Mouse (Mus musculus) lung, embryonic 14.5 days (tissue): ENCODE measurements around the gene Proca1. TPM values are rescaled to one million over a fixed set of nuclear protein-coding genes. Genes with fewer than 3 reads are reported as not detected.

Experiments used
- ATAC-seq: fragments of 200-750 bp; cut with Nextera tagmentation; 2 replicates; pipeline ENCODE4 v1.8.0; 2017; ENCODE audit warnings: mild to moderate bottlenecking, moderate TSS enrichment, moderate library complexity; ENCODE audit not compliant: insufficient read depth
- DNase-seq: peaks from one replicate; pipeline ENCODE4 v3.0.0-alpha.2; 2015
- H3K27ac ChIP-seq: fragments of 300-500 bp; sonication (generic); 2 replicates; pipeline ENCODE4 v1.5.1; 2014; ENCODE audit warnings: low read depth, mild to moderate bottlenecking, moderate library complexity
- H3K27me3 ChIP-seq: fragments of 300-500 bp; sonication (generic); 2 replicates; pipeline ENCODE4 v1.6.1; 2014; ENCODE audit warnings: low read length, control low read depth; ENCODE audit not compliant: insufficient read depth
- H3K36me3 ChIP-seq: fragments of 300-500 bp; sonication (generic); 2 replicates; pipeline ENCODE4 v1.6.1; 2014; ENCODE audit warnings: control low read depth; ENCODE audit not compliant: insufficient read depth
- H3K4me1 ChIP-seq: fragments of 300-500 bp; sonication (generic); 2 replicates; pipeline ENCODE4 v1.6.1; 2014; ENCODE audit warnings: antibody characterized with exemption, control low read depth; ENCODE audit not compliant: insufficient read depth
- H3K4me2 ChIP-seq: fragments of 300-500 bp; sonication (generic); 2 replicates; pipeline ENCODE4 v1.6.1; 2014; ENCODE audit warnings: mild to moderate bottlenecking
- H3K4me3 ChIP-seq: fragments of 300-500 bp; sonication (generic); 2 replicates; pipeline ENCODE4 v1.5.1; 2014; ENCODE audit warnings: low read depth, low read length
- H3K9ac ChIP-seq: fragments of 300-500 bp; sonication (generic); 2 replicates; pipeline ENCODE4 v1.6.1; 2014
- H3K9me3 ChIP-seq: fragments of 300-500 bp; sonication (generic); 2 replicates; pipeline ENCODE4 v1.6.1; 2016; ENCODE audit warnings: low read depth, low read length, control low read depth
- CTCF ChIP-seq: IDR thresholded peaks from 2 replicates; pipeline ENCODE4 v1.5.1; 2016; ENCODE audit warnings: antibody characterized with exemption, low read depth
- WGBS: fragments of 180-500 bp; shearing (Covaris S2); extraction: QIAGEN DNeasy Blood & Tissue Kit; methylation state at CpG from one replicate; pipeline ENCODE4 v1.1.7; 2014; 5-methylcytosine and 5-hydroxymethylcytosine counted together
- polyA plus RNA-seq: library from polyadenylated mRNA; unstranded; fragments of >200 nt; fragmentation: Nextera tagmentation; extraction: Ambion mirVana; gene quantifications from 2 replicates; pipeline ENCODE4 v1.2.1, GENCODE M21; 2014

The Proca1 gene
- polyA plus RNA-seq, 1 experiment from 2014 or later, result 2.8 TPM

DNA sequence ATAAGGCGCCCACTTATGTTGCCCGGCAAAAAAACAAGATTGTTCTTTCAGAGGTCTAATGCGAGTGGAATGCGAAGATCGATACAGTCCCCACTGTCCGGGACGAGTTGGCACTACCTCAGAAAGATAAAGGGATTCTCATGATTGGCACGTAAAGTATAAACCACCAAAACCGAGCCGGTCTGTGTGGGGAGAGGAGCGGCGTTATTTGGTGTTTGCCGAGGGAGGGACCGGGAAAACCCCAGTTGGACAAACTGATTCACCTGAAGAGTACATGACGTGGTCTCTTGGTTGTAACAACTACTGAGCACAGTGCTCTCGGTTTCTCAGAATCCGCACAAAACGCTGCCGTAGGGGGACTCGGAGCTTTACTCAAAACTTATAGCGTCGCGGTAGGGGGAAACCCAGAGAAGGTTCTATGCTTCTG is 16.3 kb upstream of the Proca1 start:
- 0 out of 2 replicates have a peak, but pooled peaks cover 2% of the 10 kb centered on the region for H3K4me1 ChIP-seq
- H3K9me3 ChIP-seq, result no peaks in the 10 kb centered on the region
- WGBS, result under 1% methylated on average over 23 of the region's 23 CpGs
- peaks cover 26% of the 10 kb centered on the region for H3K36me3 ChIP-seq
- TF ChIP-seq CTCF, result no peak
- DNase-seq, result peak; percentile 31
- peak overlapping the region; percentile 97 for H3K27ac ChIP-seq
- H3K4me3 ChIP-seq, result peak overlapping the region; percentile 59
- H3K27me3 ChIP-seq, result no peaks in the 10 kb centered on the region
- peak overlapping the region; percentile 96 for H3K4me2 ChIP-seq
- H3K9ac ChIP-seq, result peak overlapping the region; percentile 51
- no peak for ATAC-seq

DNA sequence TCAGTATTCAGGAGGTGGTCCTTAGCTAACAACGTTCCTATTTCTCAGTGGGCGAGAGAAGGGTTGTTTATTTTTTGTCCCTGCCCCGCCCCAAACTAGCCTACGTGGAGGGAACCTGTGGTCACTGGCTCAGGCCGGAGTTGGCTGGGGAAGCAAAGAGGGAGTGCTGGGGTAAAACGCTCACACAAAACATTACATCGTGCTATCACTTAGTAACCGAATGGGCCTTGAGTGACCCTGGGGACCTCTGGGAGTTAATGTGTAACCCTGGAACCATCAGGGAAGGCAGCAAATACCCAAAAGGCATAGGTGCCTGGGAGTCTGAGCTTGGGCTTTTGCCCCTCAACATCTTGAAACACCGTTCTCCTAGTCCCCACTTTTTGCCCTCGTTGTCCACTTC is 15.8 kb upstream of the Proca1 start:
- peak overlapping the region; percentile 97 for H3K27ac ChIP-seq
- H3K9me3 ChIP-seq, result no peaks in the 10 kb centered on the region
- under 1% methylated on average over 10 of the region's 10 CpGs for WGBS
- DNase-seq, result peak; percentile 72
- H3K4me2 ChIP-seq, result peak overlapping the region; percentile 96
- H3K9ac ChIP-seq, result peak overlapping the region; percentile 51; the same call in 1 of the 2 replicates
- H3K4me1 ChIP-seq, result peaks cover 6% of the 10 kb centered on the region; the same call in 1 of the 2 replicates
- peaks cover 31% of the 10 kb centered on the region for H3K36me3 ChIP-seq
- ATAC-seq, result peak; percentile 8; the same call in 1 of the 2 replicates
- peak overlapping the region; percentile 59 for H3K4me3 ChIP-seq
- H3K27me3 ChIP-seq, result no peaks in the 10 kb centered on the region
- TF ChIP-seq CTCF, result no peak

DNA sequence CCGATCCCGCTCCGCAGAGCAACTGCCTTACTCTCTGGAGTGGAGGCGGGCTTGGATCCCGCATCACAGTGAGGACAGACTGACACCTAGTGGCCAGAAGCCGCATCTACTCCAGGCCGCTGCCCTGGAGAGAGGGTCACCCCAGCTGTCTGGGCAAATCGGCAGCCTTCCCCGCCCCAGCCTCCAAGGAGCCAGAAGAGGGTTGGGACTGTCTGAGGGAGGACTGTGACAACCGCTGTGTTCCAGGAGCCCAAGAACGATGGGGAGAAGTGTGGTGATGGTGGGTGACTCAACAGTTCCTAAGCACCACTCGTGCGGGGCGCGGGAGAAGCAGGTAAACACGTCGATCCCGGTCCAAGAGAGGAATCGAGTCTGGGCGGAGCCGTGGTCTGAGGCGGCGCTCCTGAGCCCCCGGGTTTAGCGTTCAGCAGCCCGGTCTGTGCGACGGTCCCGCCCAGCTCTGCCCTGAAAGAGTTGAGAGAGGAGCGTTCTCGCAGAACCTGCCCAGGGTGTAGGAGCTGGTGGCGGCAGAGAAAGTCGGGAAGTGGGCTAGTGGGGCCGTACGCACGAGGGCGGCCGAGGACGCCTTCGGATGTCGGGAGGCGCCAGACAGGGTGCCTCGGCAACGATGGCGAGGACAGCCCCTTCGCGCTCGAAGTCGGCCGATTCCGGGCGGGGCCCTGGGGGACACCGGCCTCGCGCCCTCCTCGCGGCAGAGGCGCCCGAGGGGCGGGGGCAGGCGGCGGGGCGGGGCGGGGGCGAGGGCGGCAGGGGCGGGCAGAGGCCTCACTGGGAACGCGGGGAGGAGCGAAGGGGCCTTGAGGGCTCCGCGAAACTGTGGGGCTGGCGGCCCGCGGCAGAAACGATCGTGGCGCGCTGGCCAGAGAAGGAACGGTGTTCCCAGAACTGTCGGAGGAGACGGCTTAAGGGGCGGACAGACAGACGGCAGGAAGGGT is 15.0 kb upstream of the Proca1 start:
- DNase-seq, result peak; percentile 100
- under 1% methylated on average over 82 of the region's 84 CpGs for WGBS
- Histone ChIP-seq H3K36me3 (peaks cover 33% of the 10 kb centered on the region), H3K4me1 (peaks cover 6% of the 10 kb centered on the region; the same call in 1 of the 2 replicates), H3K9me3 (no peaks in the 10 kb centered on the region), H3K27ac (peak overlapping the region; percentile 97), H3K4me2 (peak overlapping the region; percentile 96), H3K9ac (peak overlapping the region; percentile 77), H3K4me3 (peak overlapping the region; percentile 59), H3K27me3 (no peaks in the 10 kb centered on the region)
- ATAC-seq, result peak; percentile 85
- peak; percentile 99 for TF ChIP-seq CTCF

DNA sequence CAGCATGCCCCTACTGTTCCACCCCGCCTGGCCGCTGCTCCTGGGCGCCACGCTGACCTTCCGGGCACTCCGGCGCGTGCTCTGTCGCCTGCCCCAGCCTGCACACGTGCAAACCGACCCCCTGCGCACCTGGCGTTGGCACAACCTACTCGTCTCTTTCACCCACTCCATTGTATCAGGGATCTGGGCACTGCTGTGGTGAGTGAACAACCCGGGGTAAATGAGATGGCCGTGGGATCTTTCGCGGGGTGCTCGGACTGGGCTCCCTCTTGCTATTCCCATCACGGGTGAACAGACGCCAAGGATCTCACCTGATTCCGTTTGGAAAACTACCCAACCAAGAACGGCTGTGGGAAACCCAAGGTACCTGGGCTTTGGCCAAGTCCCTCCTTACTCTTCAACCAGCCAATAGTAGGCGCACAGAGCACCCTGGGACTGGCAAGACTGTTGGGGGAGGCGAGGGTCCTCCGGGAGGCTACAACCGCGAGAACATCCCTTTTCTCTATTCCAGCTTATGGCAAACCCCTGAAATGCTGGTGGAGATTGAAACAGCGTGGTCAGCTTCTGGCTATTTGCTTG is 14.2 kb upstream of the Proca1 start:
- Histone ChIP-seq H3K4me3 (peak overlapping the region; percentile 59), H3K4me2 (peak overlapping the region; percentile 96), H3K9ac (peak overlapping the region; percentile 77), H3K9me3 (no peaks in the 10 kb centered on the region), H3K27me3 (no peaks in the 10 kb centered on the region), H3K36me3 (peaks cover 33% of the 10 kb centered on the region), H3K4me1 (peaks cover 6% of the 10 kb centered on the region; the same call in 1 of the 2 replicates), H3K27ac (peak overlapping the region; percentile 97)
- under 1% methylated on average over 29 of the region's 29 CpGs for WGBS
- TF ChIP-seq CTCF, result no peak; the same call in 1 of the 2 replicates
- ATAC-seq (0 out of 2 replicates have a peak, but pooled peaks have one; percentile 10), DNase-seq (peak; percentile 91)

DNA sequence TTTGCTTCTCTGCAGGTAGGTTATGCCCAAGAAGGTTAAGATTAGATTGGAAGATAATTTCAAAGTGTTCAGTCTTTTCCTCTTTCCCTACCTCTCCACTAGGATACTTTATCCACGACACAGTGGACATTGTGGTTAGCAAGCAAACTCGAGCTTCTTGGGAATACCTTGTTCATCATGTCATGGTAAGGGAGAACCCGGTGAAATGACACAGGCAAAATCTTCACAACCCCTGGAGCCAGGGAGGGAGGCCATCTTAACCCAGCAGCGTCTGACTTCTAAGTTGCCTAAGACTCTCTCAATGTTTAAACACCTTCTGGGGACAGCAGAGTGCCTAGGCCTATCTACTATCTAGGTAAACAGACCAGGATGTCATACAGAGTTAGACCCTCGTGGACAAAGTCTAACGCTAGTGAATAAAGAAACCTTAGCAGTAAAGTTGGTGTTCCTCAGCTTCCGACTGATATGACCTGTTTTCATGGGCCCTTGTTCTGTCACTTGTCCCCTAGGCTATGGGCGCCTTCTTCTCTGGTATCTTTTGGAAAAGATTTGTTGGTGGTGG is 13.7 kb upstream of the Proca1 start:
- no peak for ATAC-seq
- no peak for DNase-seq
- peaks cover 6% of the 10 kb centered on the region; the same call in 1 of the 2 replicates for H3K4me1 ChIP-seq
- no peaks in the 10 kb centered on the region for H3K27me3 ChIP-seq
- H3K27ac ChIP-seq, result peak overlapping the region; percentile 97
- H3K4me3 ChIP-seq, result peak overlapping the region; percentile 59
- H3K36me3 ChIP-seq, result peaks cover 33% of the 10 kb centered on the region
- H3K4me2 ChIP-seq, result peak overlapping the region; percentile 96
- TF ChIP-seq CTCF, result no peak
- H3K9me3 ChIP-seq, result no peaks in the 10 kb centered on the region
- WGBS, result 22% methylated on average over 8 of the region's 8 CpGs
- H3K9ac ChIP-seq, result peak overlapping the region; percentile 77

DNA sequence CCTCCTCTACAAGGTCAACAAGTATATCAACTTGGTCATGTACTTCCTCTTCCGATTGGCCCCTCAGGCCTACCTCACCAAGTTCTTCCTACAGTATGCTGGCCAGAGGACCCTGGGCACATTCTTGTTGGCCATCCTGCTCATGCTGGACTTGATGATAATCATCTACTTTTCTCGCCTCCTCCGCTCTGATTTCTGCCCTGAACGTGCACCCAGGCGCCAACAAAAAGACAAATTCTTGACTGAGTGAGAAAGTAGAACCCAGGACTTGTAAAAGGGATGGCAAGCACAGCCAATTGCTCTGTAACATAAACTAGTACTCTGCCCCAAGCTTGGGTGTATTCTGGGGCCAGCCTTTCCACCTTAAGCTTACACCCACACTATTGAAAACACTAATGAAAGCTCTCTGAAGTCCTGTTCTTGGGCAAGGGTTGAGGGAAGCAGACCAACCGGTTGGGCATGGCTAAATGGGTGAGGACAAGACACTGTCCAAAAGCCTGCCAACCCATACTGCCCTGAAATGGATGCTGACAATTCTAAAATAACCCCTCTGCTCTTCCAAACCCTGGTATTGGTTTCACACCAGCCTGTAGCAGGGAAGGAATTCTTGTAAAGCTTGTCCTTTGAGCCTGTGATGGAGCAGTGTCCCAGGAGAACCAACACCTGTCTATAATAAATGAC is 13.0 kb upstream of the Proca1 start:
- Histone ChIP-seq H3K27me3 (no peaks in the 10 kb centered on the region), H3K27ac (peak overlapping the region; percentile 97; the same call in 1 of the 2 replicates), H3K36me3 (peaks cover 33% of the 10 kb centered on the region), H3K4me1 (peaks cover 6% of the 10 kb centered on the region; the same call in 1 of the 2 replicates), H3K9ac (no peak overlapping the region), H3K4me3 (peak overlapping the region; percentile 59), H3K4me2 (peak overlapping the region; percentile 96), H3K9me3 (no peaks in the 10 kb centered on the region)
- ATAC-seq, result no peak
- no peak for TF ChIP-seq CTCF
- DNase-seq, result no peak
- 56% methylated on average over 6 of the region's 6 CpGs for WGBS
